Mouse (Mus musculus) lung, embryonic 14.5 days (tissue): ENCODE data around the gene Foxp4. TPM values are rescaled to one million over a fixed set of nuclear protein-coding genes. Genes with fewer than 3 reads are reported as not detected.

Source experiments
- ATAC-seq: fragments of 200-750 bp; cut with Nextera tagmentation; 2 replicates; pipeline ENCODE4 v1.8.0; 2017; ENCODE audit warnings: mild to moderate bottlenecking, moderate TSS enrichment, moderate library complexity; ENCODE audit not compliant: insufficient read depth
- DNase-seq: peaks from one replicate; pipeline ENCODE4 v3.0.0-alpha.2; 2015
- H3K27ac ChIP-seq: fragments of 300-500 bp; sonication (generic); 2 replicates; pipeline ENCODE4 v1.5.1; 2014; ENCODE audit warnings: low read depth, mild to moderate bottlenecking, moderate library complexity
- H3K27me3 ChIP-seq: fragments of 300-500 bp; sonication (generic); 2 replicates; pipeline ENCODE4 v1.6.1; 2014; ENCODE audit warnings: low read length, control low read depth; ENCODE audit not compliant: insufficient read depth
- H3K36me3 ChIP-seq: fragments of 300-500 bp; sonication (generic); 2 replicates; pipeline ENCODE4 v1.6.1; 2014; ENCODE audit warnings: control low read depth; ENCODE audit not compliant: insufficient read depth
- H3K4me1 ChIP-seq: fragments of 300-500 bp; sonication (generic); 2 replicates; pipeline ENCODE4 v1.6.1; 2014; ENCODE audit warnings: antibody characterized with exemption, control low read depth; ENCODE audit not compliant: insufficient read depth
- H3K4me2 ChIP-seq: fragments of 300-500 bp; sonication (generic); 2 replicates; pipeline ENCODE4 v1.6.1; 2014; ENCODE audit warnings: mild to moderate bottlenecking
- H3K4me3 ChIP-seq: fragments of 300-500 bp; sonication (generic); 2 replicates; pipeline ENCODE4 v1.5.1; 2014; ENCODE audit warnings: low read depth, low read length
- H3K9ac ChIP-seq: fragments of 300-500 bp; sonication (generic); 2 replicates; pipeline ENCODE4 v1.6.1; 2014
- H3K9me3 ChIP-seq: fragments of 300-500 bp; sonication (generic); 2 replicates; pipeline ENCODE4 v1.6.1; 2016; ENCODE audit warnings: low read depth, low read length, control low read depth
- CTCF ChIP-seq: IDR thresholded peaks from 2 replicates; pipeline ENCODE4 v1.5.1; 2016; ENCODE audit warnings: antibody characterized with exemption, low read depth
- WGBS: fragments of 180-500 bp; shearing (Covaris S2); extraction: QIAGEN DNeasy Blood & Tissue Kit; methylation state at CpG from one replicate; pipeline ENCODE4 v1.1.7; 2014; 5-methylcytosine and 5-hydroxymethylcytosine counted together
- polyA plus RNA-seq: library from polyadenylated mRNA; unstranded; fragments of >200 nt; fragmentation: Nextera tagmentation; extraction: Ambion mirVana; gene quantifications from 2 replicates; pipeline ENCODE4 v1.2.1, GENCODE M21; 2014

Foxp4 gene
- polyA plus RNA-seq, 1 experiment from 2014 or later = 42.2 TPM

DNA sequence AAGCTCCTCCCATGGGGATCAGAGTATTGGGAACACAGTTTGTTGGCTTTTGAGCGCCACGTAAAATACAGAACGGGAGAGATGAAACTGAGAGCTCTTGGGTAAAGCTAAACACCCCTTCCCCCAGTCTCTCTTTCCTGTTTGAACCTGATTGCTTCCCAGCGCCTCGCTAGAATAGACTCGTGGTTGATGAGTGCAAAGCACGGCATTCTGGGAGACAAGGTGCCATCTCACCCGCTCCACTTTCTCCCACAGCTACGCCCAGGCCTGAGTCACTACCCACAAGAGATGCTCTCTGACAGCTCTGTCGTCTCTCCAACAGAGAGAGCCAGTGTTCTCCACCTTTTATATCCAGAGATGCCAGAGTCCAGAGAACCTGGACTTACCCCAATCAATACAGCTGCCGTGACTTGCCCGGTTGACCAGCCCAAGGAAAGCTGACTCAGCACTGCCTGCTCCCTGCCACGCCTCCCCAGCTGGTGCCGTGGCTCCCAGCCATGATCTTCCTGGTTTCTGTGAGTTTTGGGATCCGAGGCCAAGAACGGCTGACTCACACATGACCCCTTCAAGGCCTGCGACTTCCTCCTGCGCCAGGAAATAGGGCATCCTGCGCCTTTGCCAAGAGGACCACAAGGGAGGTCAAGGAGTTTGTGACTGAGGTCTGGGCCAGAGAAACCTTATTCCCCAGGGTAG, 82.4 kb downstream of the Foxp4 start:
- Histone ChIP-seq H3K9me3 (peaks cover 4% of the 10 kb centered on the region), H3K36me3 (no peaks in the 10 kb centered on the region), H3K27ac (peak overlapping the region; percentile 26), H3K4me2 (peak overlapping the region; percentile 15; the same call in 1 of the 2 replicates), H3K4me3 (no peak overlapping the region), H3K9ac (no peak overlapping the region), H3K27me3 (no peaks in the 10 kb centered on the region), H3K4me1 (peaks cover 5% of the 10 kb centered on the region)
- 46% methylated on average over 19 of the region's 19 CpGs for WGBS
- DNase-seq (peak; percentile 91), ATAC-seq (peak; percentile 43; the same call in 1 of the 2 replicates)
- TF ChIP-seq CTCF = no peak

DNA sequence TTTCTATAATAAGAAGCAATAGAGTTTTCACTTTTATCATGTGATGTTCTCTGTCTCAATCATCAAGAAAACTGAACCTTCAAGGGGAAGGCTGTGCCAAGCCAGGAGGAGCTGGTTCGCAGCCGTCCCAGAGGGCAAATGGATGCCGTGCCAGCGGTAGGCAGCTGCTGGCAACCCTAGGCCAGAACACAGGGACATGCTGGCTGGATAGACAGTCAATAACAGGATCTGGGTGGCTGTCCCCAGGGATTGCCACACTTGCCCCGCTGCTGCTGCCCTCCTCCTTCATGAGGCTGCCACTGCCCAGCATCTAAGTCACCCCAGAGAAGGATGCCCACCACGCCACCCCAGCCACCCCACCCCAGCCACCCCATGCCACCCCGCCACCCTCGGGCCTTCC, 82.9 kb downstream of the Foxp4 start:
- 80% methylated on average over 8 of the region's 8 CpGs for WGBS
- Histone ChIP-seq H3K4me2 (no peak overlapping the region), H3K9ac (no peak overlapping the region), H3K4me1 (peaks cover 5% of the 10 kb centered on the region), H3K9me3 (peaks cover 4% of the 10 kb centered on the region), H3K36me3 (no peaks in the 10 kb centered on the region), H3K27ac (no peak overlapping the region), H3K27me3 (no peaks in the 10 kb centered on the region), H3K4me3 (no peak overlapping the region)
- DNase-seq (no peak), ATAC-seq (no peak)
- no peak for TF ChIP-seq CTCF

DNA sequence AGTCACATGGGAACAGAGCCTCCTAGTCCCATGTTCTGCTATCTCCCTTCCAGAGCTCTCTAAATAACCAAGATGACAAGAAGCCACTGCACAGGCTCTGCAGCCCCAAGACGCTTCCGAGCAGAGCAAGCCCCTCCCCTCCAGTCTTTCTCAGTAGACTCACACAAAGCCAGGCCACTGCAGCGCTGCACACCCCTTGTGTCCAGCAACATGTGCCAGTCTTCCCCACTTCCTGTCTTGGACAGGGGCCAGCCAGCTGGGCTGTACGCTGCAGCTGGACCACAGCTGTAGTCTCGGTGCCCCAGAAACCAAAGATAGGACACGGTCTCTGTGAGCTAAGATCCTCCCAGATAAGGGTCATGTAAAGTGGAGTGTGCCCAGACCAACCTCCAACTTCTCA, 86.6 kb downstream of the Foxp4 start:
- Histone ChIP-seq H3K4me2 (no peak overlapping the region), H3K9me3 (no peaks in the 10 kb centered on the region), H3K27ac (peak overlapping the region; percentile 24; the same call in 1 of the 2 replicates), H3K36me3 (no peaks in the 10 kb centered on the region), H3K4me1 (peaks cover 5% of the 10 kb centered on the region), H3K9ac (no peak overlapping the region), H3K4me3 (no peak overlapping the region), H3K27me3 (no peaks in the 10 kb centered on the region)
- peak; percentile 82 for DNase-seq
- 11% methylated on average over 6 of the region's 6 CpGs for WGBS
- no peak for TF ChIP-seq CTCF
- ATAC-seq = peak; percentile 66

DNA sequence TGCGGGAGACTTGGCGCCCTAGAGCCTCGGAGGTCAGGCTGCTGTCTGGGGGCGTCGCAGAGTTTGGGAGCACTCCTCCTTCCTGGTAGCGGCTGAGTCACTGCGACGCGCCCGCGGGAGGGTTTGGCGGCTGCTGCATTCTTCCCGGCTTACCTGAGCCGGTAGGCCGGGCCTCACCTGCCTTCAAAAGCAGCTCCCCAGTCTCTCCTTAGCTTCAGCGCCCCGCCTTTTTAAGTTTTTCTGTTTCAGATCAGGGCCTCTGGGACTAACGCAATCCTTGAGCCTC, 90.0 kb downstream of the Foxp4 start, which contains the start of gene Mdfi:
Gene Mdfi (minus strand): TSS at position 210 of the 286 bp plus-strand sequence.
- TF ChIP-seq CTCF = no peak
- ATAC-seq (no peak), DNase-seq (peak; percentile 56)
- 4% methylated on average over 18 of the region's 18 CpGs for WGBS
- Histone ChIP-seq H3K4me3 (peak within 1 kb of the TSS; percentile 90), H3K9ac (peak within 1 kb of the TSS; percentile 79), H3K9me3 (no peaks in the 10 kb centered on the region), H3K4me1 (peaks cover 17% of the 10 kb centered on the region), H3K27ac (peak within 1 kb of the TSS; percentile 94), H3K4me2 (peak within 1 kb of the TSS; percentile 75), H3K27me3 (no peaks in the 10 kb centered on the region), H3K36me3 (peaks cover 15% of the 10 kb centered on the region; the same call in 1 of the 2 replicates)

GRCm38 (mm10) chr17:47833628-47834481, 90.6 kb downstream of the Foxp4 start:
- peaks cover 19% of the 10 kb centered on the region for H3K4me1 ChIP-seq
- peak overlapping the region; percentile 94 for H3K27ac ChIP-seq
- peak overlapping the region; percentile 79 for H3K9ac ChIP-seq
- TF ChIP-seq CTCF = no peak
- no peaks in the 10 kb centered on the region for H3K9me3 ChIP-seq
- H3K27me3 ChIP-seq = no peaks in the 10 kb centered on the region
- WGBS = 1% methylated on average over 45 of the region's 45 CpGs
- H3K4me3 ChIP-seq = peak overlapping the region; percentile 90
- peaks cover 21% of the 10 kb centered on the region; the same call in 1 of the 2 replicates for H3K36me3 ChIP-seq
- peak; percentile 60 for DNase-seq
- ATAC-seq = no peak
- peak overlapping the region; percentile 75 for H3K4me2 ChIP-seq

DNA sequence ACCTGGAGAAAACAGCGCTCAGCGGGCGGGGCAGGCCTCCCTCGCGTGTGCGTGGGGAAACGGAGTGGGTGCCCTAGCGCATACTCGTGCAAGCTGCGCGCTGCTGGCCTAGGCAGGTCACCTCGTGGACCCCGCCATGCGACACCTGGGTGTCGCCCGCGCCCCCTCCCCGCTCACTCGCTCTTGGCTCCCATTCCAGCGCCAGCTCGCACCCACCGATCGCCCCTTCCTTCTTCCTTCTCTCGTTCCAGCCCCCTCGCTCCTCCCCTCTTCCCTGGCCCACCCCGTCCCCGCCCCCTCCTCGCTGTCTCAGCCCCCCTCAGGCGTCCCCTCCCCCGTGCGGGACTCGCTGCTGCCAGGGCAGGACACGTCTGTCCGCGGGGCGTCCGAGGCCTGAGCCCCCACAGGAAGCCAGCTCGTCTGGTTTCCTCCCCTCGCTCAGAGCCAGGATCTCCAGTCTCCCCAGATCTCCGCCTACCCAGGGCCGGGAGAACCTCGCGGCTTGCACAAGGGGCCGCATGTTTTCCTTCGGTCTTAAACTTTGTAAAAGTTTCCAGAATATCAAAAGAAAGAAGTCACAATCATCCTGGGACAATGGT, 91.3 kb downstream of the Foxp4 start:
- Histone ChIP-seq H3K36me3 (peaks cover 24% of the 10 kb centered on the region; the same call in 1 of the 2 replicates), H3K4me3 (peak overlapping the region; percentile 90), H3K27ac (peak overlapping the region; percentile 94), H3K9ac (peak overlapping the region; percentile 79), H3K4me1 (peaks cover 20% of the 10 kb centered on the region), H3K27me3 (no peaks in the 10 kb centered on the region), H3K4me2 (peak overlapping the region; percentile 75), H3K9me3 (no peaks in the 10 kb centered on the region)
- under 1% methylated on average over 40 of the region's 45 CpGs for WGBS
- DNase-seq = peak; percentile 94
- no peak for TF ChIP-seq CTCF
- peak; percentile 88 for ATAC-seq
